Mouse (Mus musculus) hindbrain, embryonic 11.5 days (tissue): ENCODE measurements at regions not wholly inside any gene's neighbourhood (a gene's known extent, or its start where the extent isn't known, plus 50 kb on each side); places are given as distances from the start of the nearest gene placed in this dataset.

Experiments
- ATAC-seq: fragments of 200-750 bp; cut with Nextera tagmentation; 2 replicates; pipeline ENCODE4 v1.8.0; 2017; ENCODE audit warnings: mild to moderate bottlenecking, moderate TSS enrichment, moderate library complexity; ENCODE audit not compliant: low FRiP score
- DNase-seq: peaks from one replicate; pipeline ENCODE4 v3.0.0-alpha.2; 2015; ENCODE audit warnings: low spot score
- H3K27ac ChIP-seq: fragments of 300-500 bp; sonication (generic); 2 replicates; pipeline ENCODE4 v1.5.1; 2014; ENCODE audit warnings: mild to moderate bottlenecking, low read depth, low read length
- H3K27me3 ChIP-seq: fragments of 300-500 bp; sonication (generic); 2 replicates; pipeline ENCODE4 v1.6.1; 2014; ENCODE audit warnings: mild to moderate bottlenecking, low read length, moderate library complexity, mixed read lengths; ENCODE audit not compliant: control insufficient read depth, insufficient read depth
- H3K36me3 ChIP-seq: fragments of 300-500 bp; sonication (generic); 2 replicates; pipeline ENCODE4 v1.6.1; 2014; ENCODE audit warnings: mild to moderate bottlenecking, low read length, moderate library complexity, mixed read lengths; ENCODE audit not compliant: control insufficient read depth, insufficient read depth
- H3K4me1 ChIP-seq: fragments of 300-500 bp; sonication (generic); replicated peaks from 2 replicates; pipeline ENCODE4 v1.6.1; 2014; ENCODE audit warnings: low read length, mixed read lengths; ENCODE audit not compliant: control insufficient read depth, insufficient read depth
- H3K4me2 ChIP-seq: fragments of 300-500 bp; sonication (generic); replicated peaks from 2 replicates; pipeline ENCODE4 v1.6.1; 2014; ENCODE audit warnings: mild to moderate bottlenecking, low read depth, low read length
- H3K4me3 ChIP-seq: fragments of 300-500 bp; sonication (generic); 2 replicates; pipeline ENCODE4 v1.5.1; 2014; ENCODE audit warnings: low read depth, low read length
- H3K9ac ChIP-seq: fragments of 300-500 bp; sonication (generic); 2 replicates; pipeline ENCODE4 v1.6.1; 2014; ENCODE audit warnings: low read depth, low read length
- H3K9me3 ChIP-seq: fragments of 300-500 bp; sonication (generic); 2 replicates; pipeline ENCODE4 v1.6.1; 2016; ENCODE audit warnings: low read length; ENCODE audit not compliant: control insufficient read depth
- WGBS: fragments of 180-500 bp; shearing (Covaris S2); extraction: QIAGEN DNeasy Blood & Tissue Kit; methylation state at CpG from one replicate; pipeline ENCODE4 v1.1.7; 2014; 5-methylcytosine and 5-hydroxymethylcytosine counted together

DNA sequence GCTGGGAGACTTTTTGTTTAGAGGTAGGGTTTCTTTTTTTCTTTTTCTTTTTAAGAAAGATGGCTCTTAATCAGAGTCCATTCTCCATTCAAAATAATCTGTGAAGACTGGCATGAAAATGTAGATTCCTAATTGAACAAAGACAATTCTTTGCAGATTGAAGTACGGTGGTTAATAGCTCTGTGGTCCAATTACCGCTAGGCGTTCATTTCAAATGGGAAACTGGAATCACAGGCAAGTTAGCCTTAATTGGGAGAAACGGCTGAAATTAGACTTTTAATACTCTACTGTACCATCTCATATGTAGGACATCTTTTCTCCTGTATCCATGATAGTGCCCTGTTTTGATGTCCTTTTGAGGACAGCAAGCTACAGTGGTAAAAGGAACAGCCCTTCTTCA, 61.2 kb downstream of the Ascl1 start:
- WGBS: 90% methylated on average over 4 of the region's 4 CpGs
- Histone ChIP-seq H3K36me3 (no peaks in the 10 kb centered on the region), H3K27me3 (no peaks in the 10 kb centered on the region), H3K9ac (no peak overlapping the region), H3K4me3 (no peak overlapping the region), H3K9me3 (no peaks in the 10 kb centered on the region), H3K4me2 (no peak overlapping the region), H3K27ac (no peak overlapping the region), H3K4me1 (no peaks in the 10 kb centered on the region)
- DNase-seq (no peak), ATAC-seq (no peak)

DNA sequence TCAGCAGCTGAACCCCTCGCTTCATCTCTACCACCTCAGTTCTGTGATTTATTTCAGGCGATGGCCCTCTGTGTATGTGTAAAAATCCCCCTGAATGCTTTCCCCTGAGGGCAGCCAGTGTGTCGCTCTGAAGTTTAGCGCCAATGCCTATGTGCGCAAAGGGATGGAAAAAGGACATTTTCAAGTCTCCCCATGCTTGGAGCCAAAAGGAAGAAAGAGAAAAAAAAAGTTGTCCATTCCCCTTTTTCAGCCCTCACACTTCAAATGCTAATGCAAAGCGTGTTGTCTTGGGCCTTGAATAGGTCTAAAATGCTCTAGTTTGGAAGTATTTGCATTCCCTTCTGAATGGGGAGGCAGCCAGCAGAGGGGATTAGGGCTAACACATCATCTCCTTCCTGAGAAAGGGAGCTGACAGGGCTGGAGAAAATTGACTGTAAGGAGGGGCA, 73.5 kb downstream of the Ascl1 start:
- no peaks in the 10 kb centered on the region for H3K36me3 ChIP-seq
- no peak overlapping the region; the same call in 1 of the 2 replicates for H3K4me2 ChIP-seq
- peak overlapping the region; percentile 56 for H3K27ac ChIP-seq
- H3K4me1 ChIP-seq: peaks cover 6% of the 10 kb centered on the region
- no peaks in the 10 kb centered on the region for H3K27me3 ChIP-seq
- DNase-seq: peak; percentile 48
- peak; percentile 76 for ATAC-seq
- H3K9me3 ChIP-seq: no peaks in the 10 kb centered on the region
- 13% methylated on average over 6 of the region's 6 CpGs for WGBS
- H3K4me3 ChIP-seq: no peak overlapping the region
- H3K9ac ChIP-seq: no peak overlapping the region

DNA sequence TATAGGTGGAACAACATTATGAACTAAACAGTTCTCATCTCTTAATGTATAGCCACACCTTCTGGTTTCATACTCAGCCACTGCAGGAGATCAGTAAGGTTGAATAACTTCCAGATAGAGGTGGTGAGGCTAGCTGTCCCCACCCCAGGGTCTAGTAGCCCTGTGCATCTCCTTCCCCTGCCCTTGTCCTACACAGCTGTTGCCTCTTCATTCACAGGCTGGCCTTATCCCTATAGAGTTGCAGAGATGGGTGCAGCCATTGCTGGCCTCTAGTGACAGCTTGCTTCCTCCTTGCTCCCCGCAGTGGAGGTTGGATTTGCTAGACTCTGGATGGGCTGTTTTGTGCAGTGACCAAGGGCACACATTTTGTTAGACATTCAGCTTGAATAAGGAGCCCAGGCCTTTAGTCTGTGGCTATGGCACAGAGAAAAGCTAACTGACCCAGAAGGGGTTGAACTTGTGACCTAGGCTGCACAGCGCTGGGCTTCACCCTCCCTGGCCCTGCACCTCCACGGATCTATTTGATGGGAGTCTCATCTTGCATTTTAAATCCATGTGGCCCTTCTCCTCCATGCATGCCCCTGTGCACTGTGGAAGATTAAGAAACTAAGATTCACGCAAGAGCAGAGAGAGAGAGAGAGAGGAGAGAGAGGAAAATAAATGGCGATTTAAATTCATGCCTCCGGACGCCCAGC, 74.1 kb downstream of the Ascl1 start:
- Histone ChIP-seq H3K27me3 (no peaks in the 10 kb centered on the region), H3K4me1 (peaks cover 6% of the 10 kb centered on the region), H3K4me2 (no peak overlapping the region; the same call in 1 of the 2 replicates), H3K9ac (no peak overlapping the region), H3K4me3 (no peak overlapping the region), H3K36me3 (no peaks in the 10 kb centered on the region), H3K27ac (peak overlapping the region; percentile 56), H3K9me3 (no peaks in the 10 kb centered on the region)
- ATAC-seq: peak; percentile 80
- 17% methylated on average over 7 of the region's 7 CpGs for WGBS
- peak; percentile 25 for DNase-seq

- H3K27me3 ChIP-seq: no peaks in the 10 kb centered on the region
- 72% methylated on average over 15 of the region's 15 CpGs for WGBS
Measured at GRCm38 (mm10) chr10:87394296-87394921, 99.1 kb downstream of the Ascl1 start.

GRCm38 (mm10) chr10:87389148-87389547, 104.3 kb downstream of the Ascl1 start:
- no peak for DNase-seq
- H3K4me2 ChIP-seq: no peak overlapping the region
- H3K4me3 ChIP-seq: no peak overlapping the region
- no peak overlapping the region for H3K27ac ChIP-seq
- no peaks in the 10 kb centered on the region for H3K36me3 ChIP-seq
- H3K9ac ChIP-seq: no peak overlapping the region
- H3K27me3 ChIP-seq: no peaks in the 10 kb centered on the region
- 76% methylated on average over 2 of the region's 2 CpGs for WGBS
- no peak for ATAC-seq
- H3K9me3 ChIP-seq: no peaks in the 10 kb centered on the region
- H3K4me1 ChIP-seq: no peaks in the 10 kb centered on the region

More at GRCm38 (mm10) chr10:87394296-87394921, 99.1 kb downstream of the Ascl1 start:
- Histone ChIP-seq H3K4me2 (no peak overlapping the region), H3K9ac (no peak overlapping the region), H3K9me3 (no peaks in the 10 kb centered on the region), H3K27ac (no peak overlapping the region), H3K4me3 (no peak overlapping the region), H3K4me1 (no peaks in the 10 kb centered on the region), H3K36me3 (no peaks in the 10 kb centered on the region)
- DNase-seq (no peak), ATAC-seq (no peak)

- Histone ChIP-seq H3K27me3 (no peaks in the 10 kb centered on the region), H3K9ac (no peak overlapping the region), H3K4me1 (no peaks in the 10 kb centered on the region), H3K27ac (no peak overlapping the region), H3K4me2 (no peak overlapping the region), H3K9me3 (no peaks in the 10 kb centered on the region), H3K36me3 (no peaks in the 10 kb centered on the region), H3K4me3 (no peak overlapping the region)
- ATAC-seq: no peak
- no peak for DNase-seq
- WGBS: 94% methylated on average over 4 of the region's 4 CpGs
Measured at GRCm38 (mm10) chr10:87385276-87385675, 108.2 kb downstream of the Ascl1 start.

- Histone ChIP-seq H3K4me3 (no peak overlapping the region), H3K27me3 (no peaks in the 10 kb centered on the region), H3K27ac (no peak overlapping the region), H3K9ac (no peak overlapping the region), H3K9me3 (no peaks in the 10 kb centered on the region), H3K4me1 (no peaks in the 10 kb centered on the region), H3K36me3 (no peaks in the 10 kb centered on the region), H3K4me2 (no peak overlapping the region)
- no peak for DNase-seq
- 68% methylated on average over 9 of the region's 9 CpGs for WGBS
- ATAC-seq: no peak
Measured at GRCm38 (mm10) chr10:87384606-87385206, 108.8 kb downstream of the Ascl1 start.

GRCm38 (mm10) chr10:87351400-87352172, 141.9 kb downstream of the Ascl1 start:
- Histone ChIP-seq H3K9ac (peak overlapping the region; percentile 31; the same call in 1 of the 2 replicates), H3K27me3 (no peaks in the 10 kb centered on the region), H3K9me3 (no peaks in the 10 kb centered on the region), H3K36me3 (no peaks in the 10 kb centered on the region), H3K4me1 (peaks cover 3% of the 10 kb centered on the region; the same call in 1 of the 2 replicates), H3K4me3 (no peak overlapping the region), H3K4me2 (peak overlapping the region; percentile 28), H3K27ac (peak overlapping the region; percentile 77)
- ATAC-seq (peak; percentile 93), DNase-seq (peak; percentile 60)
- 32% methylated on average over 19 of the region's 19 CpGs for WGBS
